Mouse (Mus musculus): ENCODE results near the gene Dync2h1. TPM values are rescaled to one million over a fixed set of nuclear protein-coding genes. Genes with fewer than 3 reads are reported as not detected.

Dync2h1 gene
- polyA plus RNA-seq, 1 experiment from 2014 or later, result 22.7 TPM

DNA sequence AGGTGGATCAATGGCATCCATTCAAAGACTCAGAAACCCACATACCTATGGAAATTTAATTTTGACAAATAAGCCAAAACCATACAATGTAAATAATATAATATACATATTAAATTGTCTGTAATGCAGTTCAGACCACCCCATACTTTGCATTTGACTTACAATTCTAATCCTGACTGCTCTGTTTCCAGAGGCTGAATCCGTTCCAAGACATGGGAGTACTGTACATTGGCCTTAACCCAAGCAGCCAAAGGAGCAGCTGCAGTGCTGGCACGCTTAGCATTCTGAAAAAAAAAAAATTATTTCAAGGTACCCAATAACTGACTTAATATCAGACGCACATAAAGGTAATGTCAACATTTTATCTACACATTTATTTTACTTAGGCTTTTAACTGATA is 113.4 kb downstream of the Dync2h1 start:
- Histone ChIP-seq H3K4me3 (ENCODE audit: low read depth, low read length) (no peak overlapping the region), H3K9me3 (ENCODE audit: control insufficient read depth, low read depth, low read length) (no peaks in the 10 kb centered on the region), H3K9ac (replicated peaks; ENCODE audit: low read depth, low read length) (no peak overlapping the region), H3K27ac (ENCODE audit: low read length) (no peak overlapping the region), H3K4me1 (ENCODE audit: control insufficient read depth, insufficient read depth, low read length) (no peaks in the 10 kb centered on the region), H3K27me3 (ENCODE audit: control insufficient read depth, insufficient read depth, low read length) (no peaks in the 10 kb centered on the region), H3K36me3 (ENCODE audit: control insufficient read depth, insufficient read depth, low read length) (no peaks in the 10 kb centered on the region), H3K4me2 (replicated peaks; ENCODE audit: low read depth, low read length) (no peak overlapping the region)
- no peak for ATAC-seq (ENCODE audit: insufficient number of reproducible peaks, insufficient read depth, low FRiP score, low read depth)
- 67% methylated on average over 3 of the region's 3 CpGs for WGBS

DNA sequence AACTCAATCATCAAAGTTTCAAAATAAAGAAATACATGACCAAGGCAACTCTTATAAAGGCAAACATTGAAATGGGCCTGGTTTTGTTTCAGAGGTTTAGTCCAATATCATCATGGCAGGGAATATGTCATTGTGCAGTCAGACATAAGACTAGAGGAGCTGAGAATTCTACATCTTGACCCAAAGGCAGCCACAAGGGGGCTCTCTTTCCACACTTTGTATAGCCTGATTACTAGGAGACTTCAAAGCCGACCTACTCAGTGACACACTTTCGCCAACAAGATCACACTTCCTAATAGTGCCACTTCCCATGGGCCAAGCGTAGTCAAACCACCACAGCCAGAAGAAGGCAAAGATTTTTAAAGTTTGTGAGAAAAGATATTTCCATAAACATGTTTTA is 133.7 kb downstream of the Dync2h1 start:
- no peaks in the 10 kb centered on the region; the same call in 1 of the 2 replicates for H3K36me3 ChIP-seq (ENCODE audit: control insufficient read depth, insufficient read depth, low read length)
- no peaks in the 10 kb centered on the region for H3K4me1 ChIP-seq (ENCODE audit: control insufficient read depth, insufficient read depth, low read length)
- H3K9ac ChIP-seq (replicated peaks; ENCODE audit: low read depth, low read length), result no peak overlapping the region
- no peak for ATAC-seq (ENCODE audit: insufficient number of reproducible peaks, insufficient read depth, low FRiP score, low read depth)
- H3K9me3 ChIP-seq (ENCODE audit: control insufficient read depth, low read depth, low read length), result no peaks in the 10 kb centered on the region
- H3K27me3 ChIP-seq (ENCODE audit: control insufficient read depth, insufficient read depth, low read length), result no peaks in the 10 kb centered on the region
- no peak overlapping the region for H3K4me2 ChIP-seq (replicated peaks; ENCODE audit: low read depth, low read length)
- H3K27ac ChIP-seq (ENCODE audit: low read length), result no peak overlapping the region
- no peak overlapping the region for H3K4me3 ChIP-seq (ENCODE audit: low read depth, low read length)
- WGBS, result 75% methylated on average over 3 of the region's 3 CpGs

DNA sequence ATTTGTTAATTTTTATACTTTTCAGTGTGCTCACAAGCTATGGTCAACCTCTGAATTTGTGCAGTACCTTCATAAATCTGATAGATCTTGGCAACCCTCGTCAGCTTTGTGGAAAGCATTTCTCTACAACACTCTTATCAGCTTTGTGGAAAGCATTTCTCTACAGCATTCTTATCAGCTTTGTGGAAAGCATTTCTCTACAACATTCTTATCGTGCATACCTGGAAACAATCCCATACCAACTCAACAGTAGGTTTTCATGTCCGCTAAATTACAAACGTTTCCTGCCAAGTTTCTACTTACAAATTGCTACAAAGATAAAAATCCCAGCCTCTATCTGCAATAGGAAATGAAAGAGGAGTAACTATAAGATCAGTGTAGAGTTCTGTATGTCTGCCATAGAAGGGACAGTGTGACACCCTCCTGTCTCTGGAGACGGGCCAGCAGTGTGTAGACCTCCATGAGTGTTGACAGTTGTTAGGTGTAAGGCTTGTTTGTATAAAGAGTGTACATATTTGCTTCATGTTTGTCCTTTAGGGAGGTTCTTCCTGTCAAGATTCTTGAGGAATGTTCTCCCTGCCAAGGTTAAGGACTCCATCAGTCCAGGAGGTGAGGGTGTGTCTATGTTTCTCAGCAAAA is 141.5 kb downstream of the Dync2h1 start:
- no peak overlapping the region for H3K27ac ChIP-seq (ENCODE audit: low read length)
- H3K4me1 ChIP-seq (ENCODE audit: control insufficient read depth, insufficient read depth, low read length), result no peaks in the 10 kb centered on the region
- no peak overlapping the region for H3K4me2 ChIP-seq (replicated peaks; ENCODE audit: low read depth, low read length)
- H3K4me3 ChIP-seq (ENCODE audit: low read depth, low read length), result no peak overlapping the region
- peaks cover 4% of the 10 kb centered on the region; the same call in 1 of the 2 replicates for H3K9me3 ChIP-seq (ENCODE audit: control insufficient read depth, low read depth, low read length)
- ATAC-seq (ENCODE audit: insufficient number of reproducible peaks, insufficient read depth, low FRiP score, low read depth), result no peak
- 76% methylated on average over 5 of the region's 5 CpGs for WGBS
- peaks cover 16% of the 10 kb centered on the region for H3K36me3 ChIP-seq (ENCODE audit: control insufficient read depth, insufficient read depth, low read length)
- H3K27me3 ChIP-seq (ENCODE audit: control insufficient read depth, insufficient read depth, low read length), result no peaks in the 10 kb centered on the region
- no peak overlapping the region for H3K9ac ChIP-seq (replicated peaks; ENCODE audit: low read depth, low read length)

DNA sequence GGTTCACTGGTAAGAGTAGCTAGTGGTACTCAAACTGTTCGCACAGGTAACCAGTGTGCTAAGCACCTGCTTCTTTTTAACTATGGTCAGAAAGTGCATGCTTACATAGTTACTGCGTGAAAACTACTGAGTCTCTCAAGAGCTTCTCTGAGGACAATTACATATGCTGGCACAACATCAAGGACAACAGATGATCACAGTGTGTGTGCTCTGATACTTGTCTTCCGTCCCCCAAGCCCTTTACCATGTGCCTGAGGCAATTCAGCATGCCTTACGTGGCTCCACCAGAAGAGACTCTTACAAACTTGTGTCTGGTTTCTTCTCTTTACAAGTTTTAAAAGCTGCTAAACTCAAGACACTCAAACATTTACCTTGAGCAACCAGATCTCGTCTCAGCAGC is 143.0 kb downstream of the Dync2h1 start:
- WGBS, result 90% methylated on average over 5 of the region's 5 CpGs
- H3K9me3 ChIP-seq (ENCODE audit: control insufficient read depth, low read depth, low read length), result peaks cover 4% of the 10 kb centered on the region; the same call in 1 of the 2 replicates
- H3K4me2 ChIP-seq (replicated peaks; ENCODE audit: low read depth, low read length), result no peak overlapping the region
- no peak overlapping the region for H3K4me3 ChIP-seq (ENCODE audit: low read depth, low read length)
- H3K36me3 ChIP-seq (ENCODE audit: control insufficient read depth, insufficient read depth, low read length), result peaks cover 16% of the 10 kb centered on the region; the same call in 1 of the 2 replicates
- H3K27me3 ChIP-seq (ENCODE audit: control insufficient read depth, insufficient read depth, low read length), result no peaks in the 10 kb centered on the region
- ATAC-seq (ENCODE audit: insufficient number of reproducible peaks, insufficient read depth, low FRiP score, low read depth), result no peak
- no peak overlapping the region for H3K9ac ChIP-seq (replicated peaks; ENCODE audit: low read depth, low read length)
- no peaks in the 10 kb centered on the region for H3K4me1 ChIP-seq (ENCODE audit: control insufficient read depth, insufficient read depth, low read length)
- no peak overlapping the region for H3K27ac ChIP-seq (ENCODE audit: low read length)

DNA sequence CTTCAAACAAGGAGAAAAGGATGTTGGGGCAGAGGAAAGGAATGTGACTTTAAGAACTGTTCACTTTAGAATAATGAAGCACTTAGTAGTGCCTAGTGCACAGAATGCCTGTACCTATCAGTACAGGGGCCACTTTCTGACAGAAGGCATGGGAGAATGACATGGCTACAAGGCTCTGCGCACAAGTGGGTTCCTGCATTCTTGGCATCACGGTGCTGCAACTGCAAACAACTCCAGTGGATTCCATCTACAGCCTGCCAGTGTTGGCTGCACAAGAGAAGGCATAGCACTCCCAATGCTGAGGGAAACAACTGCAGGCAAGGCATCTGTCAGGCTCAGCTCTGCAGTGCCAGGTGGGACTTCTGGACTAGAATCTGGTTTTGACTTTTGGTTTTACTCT is 151.7 kb downstream of the Dync2h1 start:
- H3K9ac ChIP-seq (replicated peaks; ENCODE audit: low read depth, low read length), result no peak overlapping the region
- no peaks in the 10 kb centered on the region for H3K9me3 ChIP-seq (ENCODE audit: control insufficient read depth, low read depth, low read length)
- H3K36me3 ChIP-seq (ENCODE audit: control insufficient read depth, insufficient read depth, low read length), result no peaks in the 10 kb centered on the region; the same call in 1 of the 2 replicates
- H3K27me3 ChIP-seq (ENCODE audit: control insufficient read depth, insufficient read depth, low read length), result no peaks in the 10 kb centered on the region
- 88% methylated on average over 2 of the region's 2 CpGs for WGBS
- no peak overlapping the region for H3K4me3 ChIP-seq (ENCODE audit: low read depth, low read length)
- ATAC-seq (ENCODE audit: insufficient number of reproducible peaks, insufficient read depth, low FRiP score, low read depth), result no peak
- H3K4me1 ChIP-seq (ENCODE audit: control insufficient read depth, insufficient read depth, low read length), result no peaks in the 10 kb centered on the region
- H3K27ac ChIP-seq (ENCODE audit: low read length), result no peak overlapping the region
- no peak overlapping the region for H3K4me2 ChIP-seq (replicated peaks; ENCODE audit: low read depth, low read length)

DNA sequence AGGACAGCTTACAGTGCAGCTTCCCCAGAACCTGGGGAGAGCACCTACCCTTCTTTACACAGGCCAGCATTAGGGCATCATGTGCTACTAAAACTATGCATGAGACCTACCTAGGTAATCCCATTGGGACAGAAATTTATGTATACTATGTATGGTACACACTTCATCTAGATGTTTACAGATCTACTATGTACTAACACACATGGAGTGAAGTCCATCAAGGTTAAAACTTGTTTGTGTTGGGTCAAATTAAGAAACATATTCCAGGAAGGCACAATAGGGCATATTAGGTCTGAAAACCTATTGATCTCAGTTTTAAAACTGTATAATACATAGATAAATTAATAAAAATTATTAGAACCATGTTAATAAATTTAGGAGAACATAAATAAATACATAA is 168.6 kb downstream of the Dync2h1 start:
- Histone ChIP-seq H3K4me1 (ENCODE audit: control insufficient read depth, insufficient read depth, low read length) (no peaks in the 10 kb centered on the region), H3K9ac (replicated peaks; ENCODE audit: low read depth, low read length) (no peak overlapping the region), H3K4me2 (replicated peaks; ENCODE audit: low read depth, low read length) (no peak overlapping the region), H3K27ac (ENCODE audit: low read length) (no peak overlapping the region), H3K9me3 (ENCODE audit: control insufficient read depth, low read depth, low read length) (no peaks in the 10 kb centered on the region), H3K4me3 (ENCODE audit: low read depth, low read length) (no peak overlapping the region), H3K36me3 (ENCODE audit: control insufficient read depth, insufficient read depth, low read length) (no peaks in the 10 kb centered on the region), H3K27me3 (ENCODE audit: control insufficient read depth, insufficient read depth, low read length) (no peaks in the 10 kb centered on the region)
- ATAC-seq (ENCODE audit: insufficient number of reproducible peaks, insufficient read depth, low FRiP score, low read depth), result no peak

DNA sequence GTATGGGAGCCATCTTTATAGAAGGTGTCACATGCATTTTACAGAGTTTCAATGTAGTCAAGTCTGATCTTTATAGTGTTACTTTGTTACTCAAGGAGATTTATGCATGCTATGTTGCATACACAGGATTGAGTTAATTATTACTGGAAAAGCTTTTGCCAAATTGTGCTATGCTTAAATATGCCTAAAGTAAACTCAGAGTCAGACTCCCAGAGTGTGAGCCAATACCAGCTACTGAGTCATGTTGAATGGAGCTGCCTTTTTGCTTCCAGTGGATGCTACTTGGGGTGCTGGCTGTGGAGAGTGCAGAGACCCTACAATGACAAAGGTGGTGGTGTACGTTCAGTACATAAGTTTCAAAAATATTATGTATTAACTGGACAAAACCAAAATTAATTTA is 169.5 kb downstream of the Dync2h1 start:
- Histone ChIP-seq H3K27me3 (ENCODE audit: control insufficient read depth, insufficient read depth, low read length) (no peaks in the 10 kb centered on the region), H3K9ac (replicated peaks; ENCODE audit: low read depth, low read length) (no peak overlapping the region), H3K9me3 (ENCODE audit: control insufficient read depth, low read depth, low read length) (no peaks in the 10 kb centered on the region), H3K4me3 (ENCODE audit: low read depth, low read length) (no peak overlapping the region), H3K36me3 (ENCODE audit: control insufficient read depth, insufficient read depth, low read length) (no peaks in the 10 kb centered on the region), H3K4me2 (replicated peaks; ENCODE audit: low read depth, low read length) (no peak overlapping the region), H3K27ac (ENCODE audit: low read length) (no peak overlapping the region), H3K4me1 (ENCODE audit: control insufficient read depth, insufficient read depth, low read length) (no peaks in the 10 kb centered on the region)
- no peak for ATAC-seq (ENCODE audit: insufficient number of reproducible peaks, insufficient read depth, low FRiP score, low read depth)
- WGBS, result 93% methylated on average over 1 of the region's 1 CpGs

DNA sequence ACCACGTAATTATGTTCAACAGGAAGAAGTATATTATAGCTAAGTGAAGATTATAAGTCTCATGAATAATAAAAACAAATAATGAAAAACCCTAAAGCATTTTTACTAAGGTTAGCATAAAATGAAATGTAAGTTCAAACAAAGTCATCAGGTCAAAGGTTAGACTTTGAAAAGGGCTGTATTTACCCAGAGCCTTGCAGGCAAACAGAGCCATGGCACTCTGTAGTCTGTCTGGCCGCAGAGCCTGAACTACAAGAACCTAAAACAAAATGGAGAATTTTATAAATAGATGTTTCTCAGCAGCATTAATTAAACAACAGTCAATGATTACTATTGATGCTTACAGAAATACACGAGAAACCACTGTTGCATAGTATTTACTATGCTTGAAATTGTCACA is 174.5 kb downstream of the Dync2h1 start:
- H3K27me3 ChIP-seq (ENCODE audit: control insufficient read depth, insufficient read depth, low read length), result no peaks in the 10 kb centered on the region
- WGBS, result 58% methylated on average over 3 of the region's 3 CpGs
- no peaks in the 10 kb centered on the region for H3K4me1 ChIP-seq (ENCODE audit: control insufficient read depth, insufficient read depth, low read length)
- no peaks in the 10 kb centered on the region for H3K9me3 ChIP-seq (ENCODE audit: control insufficient read depth, low read depth, low read length)
- ATAC-seq (ENCODE audit: insufficient number of reproducible peaks, insufficient read depth, low FRiP score, low read depth), result no peak
- no peak overlapping the region for H3K4me3 ChIP-seq (ENCODE audit: low read depth, low read length)
- H3K36me3 ChIP-seq (ENCODE audit: control insufficient read depth, insufficient read depth, low read length), result peaks cover 5% of the 10 kb centered on the region; the same call in 1 of the 2 replicates
- H3K4me2 ChIP-seq (replicated peaks; ENCODE audit: low read depth, low read length), result no peak overlapping the region
- no peak overlapping the region for H3K27ac ChIP-seq (ENCODE audit: low read length)
- no peak overlapping the region for H3K9ac ChIP-seq (replicated peaks; ENCODE audit: low read depth, low read length)

DNA sequence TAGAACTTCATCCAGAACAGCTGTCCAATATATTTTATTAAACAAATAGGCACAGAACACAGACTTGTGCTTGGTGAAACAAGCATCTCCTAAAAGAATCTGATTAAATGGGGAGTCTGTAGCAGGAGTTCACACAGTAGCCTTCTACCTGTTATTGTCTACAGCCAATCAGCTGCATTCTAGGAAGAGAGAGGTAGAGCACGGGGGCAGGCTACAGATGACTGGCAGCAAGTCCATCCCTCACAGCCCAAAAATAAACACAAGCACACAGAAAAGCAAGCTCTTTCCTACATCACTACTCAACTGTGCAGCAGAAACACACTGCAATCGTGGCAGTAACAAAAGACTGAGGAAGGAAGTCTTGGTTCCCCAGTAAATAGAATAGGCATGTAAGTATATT is 189.4 kb downstream of the Dync2h1 start:
- no peak overlapping the region for H3K9ac ChIP-seq (replicated peaks; ENCODE audit: low read depth, low read length)
- no peaks in the 10 kb centered on the region for H3K4me1 ChIP-seq (ENCODE audit: control insufficient read depth, insufficient read depth, low read length)
- 43% methylated on average over 2 of the region's 2 CpGs for WGBS
- no peak overlapping the region for H3K4me2 ChIP-seq (replicated peaks; ENCODE audit: low read depth, low read length)
- no peaks in the 10 kb centered on the region for H3K27me3 ChIP-seq (ENCODE audit: control insufficient read depth, insufficient read depth, low read length)
- no peak for ATAC-seq (ENCODE audit: insufficient number of reproducible peaks, insufficient read depth, low FRiP score, low read depth)
- no peak overlapping the region for H3K4me3 ChIP-seq (ENCODE audit: low read depth, low read length)
- H3K27ac ChIP-seq (ENCODE audit: low read length), result no peak overlapping the region
- no peaks in the 10 kb centered on the region for H3K9me3 ChIP-seq (ENCODE audit: control insufficient read depth, low read depth, low read length)
- no peaks in the 10 kb centered on the region for H3K36me3 ChIP-seq (ENCODE audit: control insufficient read depth, insufficient read depth, low read length)
